Comparison of ENCODE assay signal across 8 mouse cellular contexts in genomic region chr2:85060591-85061060, GRCm38 (mm10). TPM values are rescaled to one million over a fixed set of nuclear protein-coding genes. Genes with fewer than 3 reads are reported as not detected.
DNase-seq lines count a peak whose midpoint lies in the region; ATAC-seq and TF ChIP-seq lines count a peak whose summit lies in the region.

No protein-coding gene starts in this region.

- no peak for DNase-seq in left cerebral cortex, adult 2 months (ENCODE audit: extremely low spot score in 1 of 2, low spot score in 2 of 2)
- DNase-seq in left cerebral cortex, adult 9 months (ENCODE audit: low spot score in 2 of 2): no peak
- DNase-seq in heart, adult 9 months (ENCODE audit: low spot score in 2 of 2): peak; percentile 79 to 82
- peak; percentile 95 for DNase-seq in kidney, adult 2 months
- DNase-seq in stomach, postnatal 0 days (ENCODE audit: low spot score): peak; percentile 93
- DNase-seq in T-cell, adult 2 months (ENCODE audit: low spot score): no peak

- peak; percentile 55; the same call in 1 of the 2 replicates for ATAC-seq in embryonic facial prominence, embryonic 12.5 days (ENCODE audit: insufficient number of reproducible peaks, insufficient read depth, low FRiP score, low TSS enrichment)
- ATAC-seq in lung, embryonic 16.5 days (ENCODE audit: low read depth): peak; percentile 94
- ATAC-seq in stomach, postnatal 0 days (ENCODE audit: low FRiP score, low TSS enrichment): peak; percentile 94

- H3K4me2 ChIP-seq in embryonic facial prominence, embryonic 12.5 days (replicated peaks): peak overlapping the region; percentile 62
- peak overlapping the region; percentile 61 for H3K4me2 ChIP-seq in lung, embryonic 16.5 days (ENCODE audit: low read depth, low read length)
- peak overlapping the region; percentile 77 for H3K4me2 ChIP-seq in stomach, postnatal 0 days (replicated peaks; ENCODE audit: low read depth)

- 14% methylated on average over 10 of the region's 11 CpGs for WGBS in embryonic facial prominence, embryonic 12.5 days
- 4% methylated on average over 11 of the region's 11 CpGs for WGBS in kidney, adult 2 months
- 6% methylated on average over 11 of the region's 11 CpGs for WGBS in lung, embryonic 16.5 days
- 2% methylated on average over 10 of the region's 11 CpGs for WGBS in stomach, postnatal 0 days

- TF ChIP-seq EP300 in stomach, postnatal 0 days (optimal IDR thresholded peaks at IDR 0.05): no peak

- H3K9ac ChIP-seq in embryonic facial prominence, embryonic 12.5 days: 0 out of 2 replicates have a peak overlapping the region, but pooled peaks have one; percentile 45
- peak overlapping the region; percentile 69 for H3K9ac ChIP-seq in lung, embryonic 16.5 days (ENCODE audit: low read length)
- H3K9ac ChIP-seq in stomach, postnatal 0 days (ENCODE audit: low read length): peak overlapping the region; percentile 72

- H3K27me3 ChIP-seq in embryonic facial prominence, embryonic 12.5 days: no peaks in the 10 kb centered on the region
- no peaks in the 10 kb centered on the region for H3K27me3 ChIP-seq in kidney, adult 2 months (replicated peaks; ENCODE audit: control insufficient read depth, insufficient read depth, low read length)
- H3K27me3 ChIP-seq in lung, embryonic 16.5 days (ENCODE audit: control insufficient read depth, insufficient read depth, low read depth, low read length): no peaks in the 10 kb centered on the region
- H3K27me3 ChIP-seq in stomach, postnatal 0 days (ENCODE audit: control insufficient read depth, insufficient read depth, low read length): no peaks in the 10 kb centered on the region

- peak overlapping the region; percentile 39 for H3K4me3 ChIP-seq in left cerebral cortex, adult 2 months
- peak overlapping the region; percentile 29 for H3K4me3 ChIP-seq in embryonic facial prominence, embryonic 12.5 days
- peak overlapping the region; percentile 62 for H3K4me3 ChIP-seq in kidney, adult 2 months (ENCODE audit: insufficient read depth, low read depth, low read length)
- peak overlapping the region; percentile 47 for H3K4me3 ChIP-seq in lung, embryonic 16.5 days (ENCODE audit: low read length)
- H3K4me3 ChIP-seq in stomach, postnatal 0 days (ENCODE audit: low read depth, low read length): peak overlapping the region; percentile 46

- H3K4me1 ChIP-seq in embryonic facial prominence, embryonic 12.5 days: peaks cover 17% of the 10 kb centered on the region
- H3K4me1 ChIP-seq in kidney, adult 2 months (ENCODE audit: control insufficient read depth, insufficient read depth, low read length): peaks cover 20% of the 10 kb centered on the region
- H3K4me1 ChIP-seq in lung, embryonic 16.5 days (replicated peaks; ENCODE audit: control insufficient read depth, insufficient read depth, low read length): peaks cover 13% of the 10 kb centered on the region; the same call in 1 of the 2 replicates
- H3K4me1 ChIP-seq in stomach, postnatal 0 days (replicated peaks; ENCODE audit: control insufficient read depth, insufficient read depth): no peaks in the 10 kb centered on the region

- intact Hi-C loops in left cerebral cortex, adult 2 months (cut with DNase I): no loop called here

- peak overlapping the region; percentile 50 for H3K27ac ChIP-seq in left cerebral cortex, adult 2 months
- H3K27ac ChIP-seq in embryonic facial prominence, embryonic 12.5 days: 0 out of 2 replicates have a peak overlapping the region, but pooled peaks have one; percentile 60
- H3K27ac ChIP-seq in kidney, adult 2 months (ENCODE audit: insufficient read depth, low read depth, low read length): peak overlapping the region; percentile 45
- peak overlapping the region; percentile 72 for H3K27ac ChIP-seq in lung, embryonic 16.5 days (ENCODE audit: low read length)
- peak overlapping the region; percentile 96 for H3K27ac ChIP-seq in stomach, postnatal 0 days (replicated peaks)

- H3K9me3 ChIP-seq in embryonic facial prominence, embryonic 12.5 days: no peaks in the 10 kb centered on the region
- no peaks in the 10 kb centered on the region for H3K9me3 ChIP-seq in lung, embryonic 16.5 days (ENCODE audit: control insufficient read depth, low read length)
- H3K9me3 ChIP-seq in stomach, postnatal 0 days (ENCODE audit: control insufficient read depth, low read length): no peaks in the 10 kb centered on the region

- TF ChIP-seq POLR2A in kidney, adult 2 months (IDR thresholded peaks at IDR 0.05; ENCODE audit: low read depth, low read length): no peak

- TF ChIP-seq CTCF in left cerebral cortex, adult 2 months (IDR thresholded peaks at IDR 0.05): no peak
- TF ChIP-seq CTCF in kidney, adult 2 months (conservative IDR thresholded peaks at IDR 0.05; ENCODE audit: insufficient read depth, insufficient read length, low read depth, low read length): no peak
- TF ChIP-seq CTCF in stomach, postnatal 0 days (IDR thresholded peaks at IDR 0.05; ENCODE audit: low read depth): no peak

- peaks cover 79% of the 10 kb centered on the region for H3K36me3 ChIP-seq in embryonic facial prominence, embryonic 12.5 days
- peaks cover 1% of the 10 kb centered on the region; the same call in 1 of the 2 replicates for H3K36me3 ChIP-seq in kidney, adult 2 months (ENCODE audit: control insufficient read depth, insufficient read depth, low read length)
- peaks cover 40% of the 10 kb centered on the region for H3K36me3 ChIP-seq in lung, embryonic 16.5 days (ENCODE audit: control insufficient read depth, insufficient read depth, low read length)
- H3K36me3 ChIP-seq in stomach, postnatal 0 days (ENCODE audit: control insufficient read depth, insufficient read depth, low read length): peaks cover 50% of the 10 kb centered on the region

RNA-seq across cellular contexts. Expression of gene Tnks1bp1, which starts 12.8 kb away (rescaled TPM):
- 100 to 1,000 TPM; 130 to 148 TPM for total RNA-seq in left cerebral cortex, adult 2 months (2021)
- 45.3 and 59.2 TPM in 2 replicates for polyA plus RNA-seq in embryonic facial prominence, embryonic 12.5 days (2016; fragmentation: Nextera tagmentation; extraction: Ambion mirVana)
- 46.9 and 47.0 TPM in 2 replicates for polyA plus RNA-seq in kidney, adult 2 months (2012; rRNA removed)
- polyA plus RNA-seq in lung, embryonic 16.5 days (2015; fragmentation: Nextera tagmentation; extraction: Ambion mirVana): 56.5 and 65.8 TPM in 2 replicates
- polyA plus RNA-seq in stomach, postnatal 0 days (2015; fragmentation: Nextera tagmentation; extraction: Ambion mirVana): 32.9 and 34.0 TPM in 2 replicates

RNA-seq across cellular contexts. Expression of gene P2rx3, which starts 23.4 kb away (rescaled TPM):
- 1 to 10 TPM; 2.0 to 2.6 TPM for total RNA-seq in left cerebral cortex, adult 2 months (2021)
- 15.0 and 20.6 TPM in 2 replicates for polyA plus RNA-seq in embryonic facial prominence, embryonic 12.5 days (2016; fragmentation: Nextera tagmentation; extraction: Ambion mirVana)
- polyA plus RNA-seq in kidney, adult 2 months (2012; rRNA removed): 0.80 and 0.90 TPM in 2 replicates
- polyA plus RNA-seq in lung, embryonic 16.5 days (2015; fragmentation: Nextera tagmentation; extraction: Ambion mirVana): 0.55 and 0.87 TPM in 2 replicates
- 0.62 and 0.73 TPM in 2 replicates for polyA plus RNA-seq in stomach, postnatal 0 days (2015; fragmentation: Nextera tagmentation; extraction: Ambion mirVana)

RNA-seq across cellular contexts. Expression of gene Ssrp1, which starts 23.6 kb away (rescaled TPM):
- 100 to 1,000 TPM; 106 to 111 TPM for total RNA-seq in left cerebral cortex, adult 2 months (2021)
- polyA plus RNA-seq in embryonic facial prominence, embryonic 12.5 days (2016; fragmentation: Nextera tagmentation; extraction: Ambion mirVana): 310 and 311 TPM in 2 replicates
- polyA plus RNA-seq in kidney, adult 2 months (2012; rRNA removed): 70.2 and 78.9 TPM in 2 replicates
- polyA plus RNA-seq in lung, embryonic 16.5 days (2015; fragmentation: Nextera tagmentation; extraction: Ambion mirVana): 260 and 271 TPM in 2 replicates
- polyA plus RNA-seq in stomach, postnatal 0 days (2015; fragmentation: Nextera tagmentation; extraction: Ambion mirVana): 84.8 and 90.0 TPM in 2 replicates

Comparison
In these comparisons a context has a peak if more than half of its experiments do, and no peak if none do; other contexts are left out.
1. DNase-seq: peak in heart, adult 9 months (2 of 2), kidney, adult 2 months (single experiment) and stomach, postnatal 0 days (single experiment); none in left cerebral cortex, adult 2 months (0 of 2), left cerebral cortex, adult 9 months (0 of 2) and T-cell, adult 2 months (single experiment).
2. H3K27ac ChIP-seq: peak in every context shown above with its lines; median percentile 96 in stomach, postnatal 0 days; 72 in lung, embryonic 16.5 days; 60 in embryonic facial prominence, embryonic 12.5 days; 50 in left cerebral cortex, adult 2 months; 45 in kidney, adult 2 months.
3. Peak in every context shown above with its lines, with median percentiles within 50 percentile points of each other: H3K4me3 ChIP-seq, ATAC-seq, H3K4me2 ChIP-seq and H3K9ac ChIP-seq.